7 mouse cellular contexts compared by ENCODE assay signal in genomic region chr11:98794469-98795014, GRCm38 (mm10). TPM values are rescaled to one million over a fixed set of nuclear protein-coding genes. Genes with fewer than 3 reads are reported as not detected.
DNase-seq lines count a peak whose midpoint lies in the region; ATAC-seq and TF ChIP-seq lines count a peak whose summit lies in the region.

No protein-coding gene starts in this region.

- no peak for TF ChIP-seq EP300 in ES-Bruce4 (IDR thresholded peaks at IDR 0.05; ENCODE audit: insufficient read depth, low read depth, low read length)

- H3K36me3 ChIP-seq in ES-Bruce4 (ENCODE audit: control insufficient read depth, insufficient read depth, low read length, poor library complexity, severe bottlenecking), result peaks cover 7% of the 10 kb centered on the region
- H3K36me3 ChIP-seq in embryonic facial prominence, embryonic 10.5 days (replicated peaks), result peaks cover 24% of the 10 kb centered on the region
- H3K36me3 ChIP-seq in liver, embryonic 15.5 days (replicated peaks), result peaks cover 12% of the 10 kb centered on the region
- peaks cover 11% of the 10 kb centered on the region for H3K36me3 ChIP-seq in neural tube, embryonic 12.5 days

- under 1% methylated on average over 29 of the region's 30 CpGs for WGBS in embryonic facial prominence, embryonic 10.5 days
- under 1% methylated on average over 28 of the region's 30 CpGs for WGBS in liver, embryonic 15.5 days (ENCODE audit: insufficient replicate concordance)
- WGBS in neural tube, embryonic 12.5 days, result under 1% methylated on average over 28 of the region's 30 CpGs

- H3K4me3 ChIP-seq in ES-Bruce4 (ENCODE audit: low read depth, low read length), result peak overlapping the region; percentile 78
- peak overlapping the region; percentile 100 for H3K4me3 ChIP-seq in embryonic facial prominence, embryonic 10.5 days
- peak overlapping the region; percentile 94 for H3K4me3 ChIP-seq in liver, embryonic 15.5 days (replicated peaks)
- peak overlapping the region; percentile 99 for H3K4me3 ChIP-seq in neural tube, embryonic 12.5 days

- TF ChIP-seq POLR2A in ES-Bruce4 (IDR thresholded peaks at IDR 0.05; ENCODE audit: insufficient read depth, low read length), result no peak

- peak overlapping the region; percentile 56 for H3K27ac ChIP-seq in ES-Bruce4 (ENCODE audit: insufficient read depth, low read length)
- peak overlapping the region; percentile 100 for H3K27ac ChIP-seq in embryonic facial prominence, embryonic 10.5 days (replicated peaks)
- H3K27ac ChIP-seq in liver, embryonic 15.5 days (replicated peaks), result peak overlapping the region; percentile 98
- peak overlapping the region; percentile 99 for H3K27ac ChIP-seq in neural tube, embryonic 12.5 days

- H3K9ac ChIP-seq in ES-Bruce4 (ENCODE audit: low read depth, poor library complexity, severe bottlenecking), result peak overlapping the region; percentile 100
- H3K9ac ChIP-seq in liver, embryonic 15.5 days, result peak overlapping the region; percentile 99
- H3K9ac ChIP-seq in neural tube, embryonic 12.5 days, result peak overlapping the region; percentile 99

- no peak for TF ChIP-seq CTCF in ES-Bruce4 (IDR thresholded peaks at IDR 0.05; ENCODE audit: low read depth, low read length)

- no peaks in the 10 kb centered on the region for H3K4me1 ChIP-seq in ES-Bruce4 (ENCODE audit: control insufficient read depth, insufficient read depth, low read length)
- peaks cover 57% of the 10 kb centered on the region for H3K4me1 ChIP-seq in embryonic facial prominence, embryonic 10.5 days
- peaks cover 86% of the 10 kb centered on the region for H3K4me1 ChIP-seq in liver, embryonic 15.5 days (replicated peaks)
- peaks cover 25% of the 10 kb centered on the region for H3K4me1 ChIP-seq in neural tube, embryonic 12.5 days

- H3K4me2 ChIP-seq in liver, embryonic 15.5 days, result peak overlapping the region; percentile 99
- H3K4me2 ChIP-seq in neural tube, embryonic 12.5 days (replicated peaks), result peak overlapping the region; percentile 99

- H3K27me3 ChIP-seq in ES-Bruce4 (ENCODE audit: control insufficient read depth, insufficient read depth, low read length, poor library complexity, severe bottlenecking), result no peaks in the 10 kb centered on the region
- no peaks in the 10 kb centered on the region for H3K27me3 ChIP-seq in embryonic facial prominence, embryonic 10.5 days (replicated peaks; ENCODE audit: low read depth, poor library complexity, severe bottlenecking)
- no peaks in the 10 kb centered on the region for H3K27me3 ChIP-seq in liver, embryonic 15.5 days
- H3K27me3 ChIP-seq in neural tube, embryonic 12.5 days (replicated peaks), result no peaks in the 10 kb centered on the region

- ATAC-seq in liver, embryonic 15.5 days (ENCODE audit: insufficient read depth), result peak; percentile 63
- peak; percentile 45 for ATAC-seq in neural tube, embryonic 12.5 days (ENCODE audit: low FRiP score, low read depth)

- H3K9me3 ChIP-seq in ES-Bruce4 (replicated peaks; ENCODE audit: control insufficient read depth, insufficient read depth, low read length, poor library complexity, severe bottlenecking), result no peaks in the 10 kb centered on the region
- no peaks in the 10 kb centered on the region for H3K9me3 ChIP-seq in embryonic facial prominence, embryonic 10.5 days
- H3K9me3 ChIP-seq in liver, embryonic 15.5 days (replicated peaks), result no peaks in the 10 kb centered on the region
- no peaks in the 10 kb centered on the region for H3K9me3 ChIP-seq in neural tube, embryonic 12.5 days

- DNase-seq in adrenal gland, adult (ENCODE audit: inconsistent age in 2 of 2, low spot score in 1 of 2), result peak; percentile 89 to 96
- no peak for DNase-seq in embryonic facial prominence, embryonic 10.5 days (ENCODE audit: low spot score)
- DNase-seq in heart, adult 8-10 months (ENCODE audit: low spot score), result peak; percentile 75
- peak; percentile 87 for DNase-seq in kidney, adult 18-20 months

RNA-seq across cellular contexts. Expression of gene Msl1, which starts 0.8 kb away (rescaled TPM):
- polyA plus RNA-seq in ES-Bruce4 (2011; ENCODE audit: insufficient read depth, insufficient read length, low read depth, missing spikeins), result 68.7 and 69.1 TPM in 2 replicates
- polyA plus RNA-seq in embryonic facial prominence, embryonic 10.5 days (2016; fragmentation: Nextera tagmentation; extraction: Ambion mirVana), result 23.4 and 23.5 TPM in 2 replicates
- 10 to 100 TPM; 72.1 to 84.3 (median 78.7) TPM for total RNA-seq in heart, adult 8-10 months (2022)
- polyA plus RNA-seq in liver, embryonic 15.5 days (2015; fragmentation: Nextera tagmentation; extraction: Ambion mirVana), result 5.2 and 5.8 TPM in 2 replicates
- polyA plus RNA-seq in neural tube, embryonic 12.5 days (2016; fragmentation: Nextera tagmentation; extraction: Ambion mirVana), result 37.0 and 40.8 TPM in 2 replicates

RNA-seq across cellular contexts. Expression of gene Casc3, which starts 10.2 kb away (rescaled TPM):
- polyA plus RNA-seq in ES-Bruce4 (2011; ENCODE audit: insufficient read depth, insufficient read length, low read depth, missing spikeins), result 55.0 and 57.7 TPM in 2 replicates
- 47.5 and 48.3 TPM in 2 replicates for polyA plus RNA-seq in embryonic facial prominence, embryonic 10.5 days (2016; fragmentation: Nextera tagmentation; extraction: Ambion mirVana)
- total RNA-seq in heart, adult 8-10 months (2022), result 10 to 100 TPM; 16.0 to 20.9 (median 17.8) TPM
- polyA plus RNA-seq in liver, embryonic 15.5 days (2015; fragmentation: Nextera tagmentation; extraction: Ambion mirVana), result 14.4 and 16.2 TPM in 2 replicates
- polyA plus RNA-seq in neural tube, embryonic 12.5 days (2016; fragmentation: Nextera tagmentation; extraction: Ambion mirVana), result 65.1 and 68.5 TPM in 2 replicates

RNA-seq across cellular contexts. Expression of gene Nr1d1, which starts 19.4 kb away (rescaled TPM):
- polyA plus RNA-seq in ES-Bruce4 (2011; ENCODE audit: insufficient read depth, insufficient read length, low read depth, missing spikeins), result 7.4 and 7.5 TPM in 2 replicates
- polyA plus RNA-seq in embryonic facial prominence, embryonic 10.5 days (2016; fragmentation: Nextera tagmentation; extraction: Ambion mirVana), result 1.1 and 1.8 TPM in 2 replicates
- total RNA-seq in heart, adult 8-10 months (2022), result 100 to 1,000 TPM in 2 of 4 experiments, 10 to 100 TPM in 2; 81.4 to 121 (median 101) TPM
- 0.63 and 0.85 TPM in 2 replicates for polyA plus RNA-seq in liver, embryonic 15.5 days (2015; fragmentation: Nextera tagmentation; extraction: Ambion mirVana)
- polyA plus RNA-seq in neural tube, embryonic 12.5 days (2016; fragmentation: Nextera tagmentation; extraction: Ambion mirVana), result 1.5 and 2.1 TPM in 2 replicates

RNA-seq across cellular contexts. Expression of gene Rapgefl1, which starts 42.0 kb away (rescaled TPM):
- polyA plus RNA-seq in ES-Bruce4 (2011; ENCODE audit: insufficient read depth, insufficient read length, low read depth, missing spikeins), result 3.5 and 4.0 TPM in 2 replicates
- polyA plus RNA-seq in embryonic facial prominence, embryonic 10.5 days (2016; fragmentation: Nextera tagmentation; extraction: Ambion mirVana), result 1.4 and 1.8 TPM in 2 replicates
- 1 to 10 TPM in 1 of 4 experiments, under 1 TPM in 3; 0.38 to 1.1 (median 0.76) TPM for total RNA-seq in heart, adult 8-10 months (2022)
- polyA plus RNA-seq in liver, embryonic 15.5 days (2015; fragmentation: Nextera tagmentation; extraction: Ambion mirVana), result 0.24 and 0.28 TPM in 2 replicates
- polyA plus RNA-seq in neural tube, embryonic 12.5 days (2016; fragmentation: Nextera tagmentation; extraction: Ambion mirVana), result 4.4 and 4.7 TPM in 2 replicates

RNA-seq across cellular contexts. Expression of gene Thra, which starts 54.1 kb away (rescaled TPM):
- 20.7 and 24.6 TPM in 2 replicates for polyA plus RNA-seq in ES-Bruce4 (2011; ENCODE audit: insufficient read depth, insufficient read length, low read depth, missing spikeins)
- polyA plus RNA-seq in embryonic facial prominence, embryonic 10.5 days (2016; fragmentation: Nextera tagmentation; extraction: Ambion mirVana), result 8.8 and 9.1 TPM in 2 replicates
- total RNA-seq in heart, adult 8-10 months (2022), result 10 to 100 TPM; 92.5 to 98.4 (median 95.1) TPM
- polyA plus RNA-seq in liver, embryonic 15.5 days (2015; fragmentation: Nextera tagmentation; extraction: Ambion mirVana), result 7.2 and 7.6 TPM in 2 replicates
- polyA plus RNA-seq in neural tube, embryonic 12.5 days (2016; fragmentation: Nextera tagmentation; extraction: Ambion mirVana), result 56.9 and 67.0 TPM in 2 replicates
